Mouse (Mus musculus) midbrain, embryonic 13.5 days (tissue): ENCODE data around the gene B230118H07Rik. TPM values are rescaled to one million over a fixed set of nuclear protein-coding genes. Genes with fewer than 3 reads are reported as not detected.

Experiments
- ATAC-seq: fragments of 200-750 bp; cut with Nextera tagmentation; 2 replicates; pipeline ENCODE4 v1.8.0; 2017; ENCODE audit warnings: mild to moderate bottlenecking, moderate TSS enrichment, moderate library complexity
- H3K27ac ChIP-seq: fragments of 300-500 bp; sonication (generic); 2 replicates; pipeline ENCODE4 v1.5.1; 2015; ENCODE audit warnings: inconsistent platforms, mild to moderate bottlenecking, moderate library complexity
- H3K27me3 ChIP-seq: fragments of 300-500 bp; sonication (generic); 2 replicates; pipeline ENCODE4 v1.6.1; 2015; ENCODE audit warnings: mild to moderate bottlenecking, inconsistent platforms
- H3K36me3 ChIP-seq: fragments of 300-500 bp; sonication (generic); 2 replicates; pipeline ENCODE4 v1.6.1; 2015; ENCODE audit warnings: mild to moderate bottlenecking, inconsistent platforms
- H3K4me1 ChIP-seq: fragments of 300-500 bp; sonication (generic); replicated peaks from 2 replicates; pipeline ENCODE4 v1.6.1; 2015; ENCODE audit warnings: inconsistent platforms
- H3K4me2 ChIP-seq: fragments of 300-500 bp; sonication (generic); replicated peaks from 2 replicates; pipeline ENCODE4 v1.6.1; 2015; ENCODE audit warnings: moderate library complexity, mild to moderate bottlenecking, inconsistent platforms
- H3K4me3 ChIP-seq: fragments of 300-500 bp; sonication (generic); replicated peaks from 2 replicates; pipeline ENCODE4 v1.5.1; 2015; ENCODE audit warnings: mild to moderate bottlenecking, inconsistent platforms
- H3K9ac ChIP-seq: fragments of 300-500 bp; sonication (generic); replicated peaks from 2 replicates; pipeline ENCODE4 v1.6.1; 2015; ENCODE audit warnings: mild to moderate bottlenecking, inconsistent platforms
- H3K9me3 ChIP-seq: fragments of 300-500 bp; sonication (generic); 2 replicates; pipeline ENCODE4 v1.6.1; 2016; ENCODE audit warnings: mild to moderate bottlenecking, inconsistent platforms
- WGBS: fragments of 180-500 bp; shearing (Covaris S2); methylation state at CpG from one replicate; pipeline ENCODE4 v1.1.7; 2015; 5-methylcytosine and 5-hydroxymethylcytosine counted together
- polyA plus RNA-seq: library from polyadenylated mRNA; unstranded; fragments of >200 nt; fragmentation: Nextera tagmentation; extraction: Ambion mirVana; gene quantifications from 2 replicates; pipeline ENCODE4 v1.2.1, GENCODE M21; 2015

The B230118H07Rik gene
- polyA plus RNA-seq, 1 experiment from 2014 or later = 51.5 TPM

GRCm38 (mm10) chr2:101580027-101580426, 69.3 kb downstream of the B230118H07Rik start:
- no peaks in the 10 kb centered on the region for H3K9me3 ChIP-seq
- H3K27me3 ChIP-seq = no peaks in the 10 kb centered on the region
- no peak overlapping the region for H3K27ac ChIP-seq
- no peaks in the 10 kb centered on the region for H3K4me1 ChIP-seq
- no peak overlapping the region for H3K4me3 ChIP-seq
- 87% methylated on average over 2 of the region's 2 CpGs for WGBS
- no peak overlapping the region for H3K4me2 ChIP-seq
- ATAC-seq = no peak
- H3K9ac ChIP-seq = no peak overlapping the region
- H3K36me3 ChIP-seq = no peaks in the 10 kb centered on the region

GRCm38 (mm10) chr2:101577243-101577642, 72.1 kb downstream of the B230118H07Rik start:
- WGBS = 93% methylated on average over 4 of the region's 4 CpGs
- Histone ChIP-seq H3K9ac (no peak overlapping the region), H3K4me3 (no peak overlapping the region), H3K4me1 (no peaks in the 10 kb centered on the region), H3K9me3 (no peaks in the 10 kb centered on the region), H3K4me2 (no peak overlapping the region), H3K27me3 (no peaks in the 10 kb centered on the region), H3K36me3 (no peaks in the 10 kb centered on the region), H3K27ac (no peak overlapping the region)
- ATAC-seq = no peak

- Histone ChIP-seq H3K9me3 (no peaks in the 10 kb centered on the region), H3K4me2 (no peak overlapping the region), H3K4me3 (no peak overlapping the region), H3K27ac (no peak overlapping the region), H3K9ac (no peak overlapping the region), H3K27me3 (no peaks in the 10 kb centered on the region), H3K36me3 (no peaks in the 10 kb centered on the region), H3K4me1 (no peaks in the 10 kb centered on the region)
- ATAC-seq = no peak
- WGBS = 90% methylated on average over 4 of the region's 5 CpGs
Observed at GRCm38 (mm10) chr2:101569230-101569629, 80.1 kb downstream of the B230118H07Rik start.

DNA sequence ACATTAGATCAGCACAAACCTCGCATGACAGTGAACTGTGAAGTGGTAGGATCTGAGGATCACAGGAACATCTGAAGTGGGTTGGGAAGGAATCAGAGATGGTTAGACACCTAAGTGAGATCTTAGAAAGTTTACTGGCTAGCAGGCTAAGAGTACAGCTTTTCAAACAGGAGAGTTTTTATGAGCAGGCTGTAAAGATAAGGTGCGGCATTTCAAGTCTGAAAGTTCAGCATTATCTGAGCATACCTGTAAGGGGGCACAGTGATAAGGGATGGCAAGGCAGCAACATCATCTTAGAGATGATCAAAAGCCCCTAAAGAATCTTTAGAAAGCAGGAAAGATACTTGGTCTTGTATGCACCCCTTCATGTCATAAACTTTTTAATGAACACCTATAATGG, 81.8 kb downstream of the B230118H07Rik start:
- WGBS = 94% methylated on average over 2 of the region's 2 CpGs

GRCm38 (mm10) chr2:101563776-101564175, 85.6 kb downstream of the B230118H07Rik start:
- no peaks in the 10 kb centered on the region for H3K36me3 ChIP-seq
- no peak for ATAC-seq
- WGBS = 79% methylated on average over 4 of the region's 4 CpGs
- no peak overlapping the region for H3K9ac ChIP-seq
- H3K4me1 ChIP-seq = 0 out of 2 replicates have a peak, but pooled peaks cover 9% of the 10 kb centered on the region
- no peaks in the 10 kb centered on the region for H3K9me3 ChIP-seq
- no peaks in the 10 kb centered on the region for H3K27me3 ChIP-seq
- no peak overlapping the region for H3K4me3 ChIP-seq
- H3K27ac ChIP-seq = no peak overlapping the region
- H3K4me2 ChIP-seq = no peak overlapping the region

More for the DNA sequence above, 81.8 kb downstream of the B230118H07Rik start:
- no peak overlapping the region for H3K4me2 ChIP-seq
- no peaks in the 10 kb centered on the region for H3K27me3 ChIP-seq
- H3K4me1 ChIP-seq = 0 out of 2 replicates have a peak, but pooled peaks cover 9% of the 10 kb centered on the region
- H3K9ac ChIP-seq = no peak overlapping the region
- no peak for ATAC-seq
- no peaks in the 10 kb centered on the region for H3K36me3 ChIP-seq
- H3K27ac ChIP-seq = no peak overlapping the region
- H3K4me3 ChIP-seq = no peak overlapping the region
- H3K9me3 ChIP-seq = no peaks in the 10 kb centered on the region

DNA sequence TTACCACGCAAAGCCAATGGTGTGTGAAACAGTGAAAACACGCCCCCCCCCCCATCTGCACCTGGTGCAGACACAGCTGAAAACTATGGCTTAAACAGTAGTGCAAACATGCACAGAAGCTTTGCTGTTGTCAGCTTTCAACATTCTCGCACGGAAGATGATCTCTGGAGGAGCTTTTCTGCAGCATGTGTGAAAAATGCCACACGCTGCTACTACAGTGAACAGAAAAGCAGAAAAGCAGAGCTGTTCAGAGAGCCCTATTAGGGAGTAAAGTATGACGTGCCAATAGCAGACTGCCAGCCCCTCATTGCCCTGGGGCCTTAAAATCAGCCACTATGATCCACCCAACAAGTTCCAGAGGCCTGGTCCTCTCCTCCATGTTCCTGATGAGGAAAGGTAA, 86.1 kb downstream of the B230118H07Rik start:
- H3K36me3 ChIP-seq = no peaks in the 10 kb centered on the region
- 0 out of 2 replicates have a peak, but pooled peaks cover 9% of the 10 kb centered on the region for H3K4me1 ChIP-seq
- no peak for ATAC-seq
- no peak overlapping the region for H3K4me3 ChIP-seq
- H3K27ac ChIP-seq = no peak overlapping the region
- no peak overlapping the region for H3K9ac ChIP-seq
- no peaks in the 10 kb centered on the region for H3K9me3 ChIP-seq
- H3K27me3 ChIP-seq = no peaks in the 10 kb centered on the region
- H3K4me2 ChIP-seq = no peak overlapping the region
- WGBS = 78% methylated on average over 6 of the region's 6 CpGs

DNA sequence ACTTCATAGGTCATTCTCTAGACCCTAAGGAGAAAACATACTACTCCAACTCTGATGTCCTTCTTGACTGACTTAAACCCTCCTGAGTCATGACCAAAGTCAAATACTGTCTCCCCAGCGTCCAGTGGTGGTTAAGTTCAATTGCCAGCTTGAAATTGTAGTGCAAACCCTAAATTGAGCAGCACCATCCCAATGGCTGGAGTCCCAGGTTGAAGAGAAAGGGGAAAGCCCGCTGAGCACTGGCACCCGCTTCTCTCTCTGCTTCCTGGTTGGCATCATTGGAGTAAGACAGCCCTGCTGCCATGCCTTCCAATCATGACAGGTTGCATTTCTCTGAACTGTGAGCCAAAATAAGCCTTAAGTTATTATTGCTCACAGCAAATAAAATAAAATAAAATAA, 89.9 kb downstream of the B230118H07Rik start:
- 95% methylated on average over 3 of the region's 3 CpGs for WGBS
- Histone ChIP-seq H3K9me3 (no peaks in the 10 kb centered on the region), H3K27me3 (no peaks in the 10 kb centered on the region), H3K27ac (no peak overlapping the region), H3K9ac (no peak overlapping the region), H3K4me2 (no peak overlapping the region), H3K4me1 (0 out of 2 replicates have a peak, but pooled peaks cover 9% of the 10 kb centered on the region), H3K36me3 (no peaks in the 10 kb centered on the region), H3K4me3 (no peak overlapping the region)
- ATAC-seq = no peak

DNA sequence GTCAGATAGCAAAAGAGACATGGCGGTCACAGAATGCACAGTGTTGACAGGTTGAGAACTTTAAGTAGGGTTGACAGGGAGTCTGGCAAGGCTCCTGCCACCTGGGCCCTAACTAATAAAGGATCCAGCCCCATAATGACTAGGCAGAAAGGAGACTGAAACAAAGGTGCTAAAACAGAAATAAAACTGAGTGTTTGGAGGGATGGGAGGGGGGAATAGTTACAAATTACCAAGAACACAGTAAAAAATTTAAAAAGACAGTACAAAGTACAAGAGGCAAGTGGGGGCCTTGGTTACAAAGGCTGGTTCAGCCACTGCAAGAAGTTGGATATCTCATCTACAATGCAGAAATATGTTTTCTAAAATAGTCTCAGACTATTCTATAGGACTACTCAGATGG, 93.4 kb downstream of the B230118H07Rik start:
- 90% methylated on average over 1 of the region's 1 CpGs for WGBS

GRCm38 (mm10) chr2:101553851-101554250, 95.5 kb downstream of the B230118H07Rik start:
- Histone ChIP-seq H3K27ac (no peak overlapping the region), H3K4me2 (no peak overlapping the region), H3K27me3 (no peaks in the 10 kb centered on the region), H3K9me3 (no peaks in the 10 kb centered on the region), H3K9ac (no peak overlapping the region), H3K4me3 (no peak overlapping the region), H3K4me1 (no peaks in the 10 kb centered on the region), H3K36me3 (no peaks in the 10 kb centered on the region)
- ATAC-seq = no peak
- WGBS = 63% methylated on average over 5 of the region's 5 CpGs

More for the DNA sequence above, 93.4 kb downstream of the B230118H07Rik start:
- no peaks in the 10 kb centered on the region for H3K36me3 ChIP-seq
- no peak overlapping the region for H3K27ac ChIP-seq
- no peaks in the 10 kb centered on the region for H3K27me3 ChIP-seq
- no peak overlapping the region for H3K4me2 ChIP-seq
- H3K9ac ChIP-seq = no peak overlapping the region
- no peaks in the 10 kb centered on the region for H3K4me1 ChIP-seq
- H3K9me3 ChIP-seq = no peaks in the 10 kb centered on the region
- H3K4me3 ChIP-seq = no peak overlapping the region
- ATAC-seq = no peak

DNA sequence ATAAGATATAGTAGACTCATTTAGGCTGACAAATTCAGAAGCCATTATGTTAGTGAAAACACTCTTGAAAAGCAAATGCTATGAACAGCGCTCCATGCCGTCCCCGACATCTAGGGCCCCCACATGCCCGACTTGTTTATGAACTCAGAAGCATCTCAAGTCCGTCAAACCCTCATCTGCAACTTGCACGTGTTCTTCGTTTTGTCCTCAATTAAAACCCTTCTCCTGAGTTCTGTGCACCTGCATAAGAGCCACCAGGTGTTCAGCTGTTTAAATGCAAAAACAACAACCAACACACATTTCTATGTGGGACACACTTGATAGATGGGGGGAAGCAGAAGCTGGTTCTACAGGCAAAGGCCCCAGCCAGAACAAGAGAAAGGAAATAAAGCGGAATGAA, 97.0 kb downstream of the B230118H07Rik start:
- no peak overlapping the region for H3K4me3 ChIP-seq
- no peaks in the 10 kb centered on the region for H3K9me3 ChIP-seq
- no peaks in the 10 kb centered on the region for H3K27me3 ChIP-seq
- no peak overlapping the region for H3K4me2 ChIP-seq
- no peaks in the 10 kb centered on the region for H3K4me1 ChIP-seq
- no peak overlapping the region for H3K9ac ChIP-seq
- no peak for ATAC-seq
- WGBS = 91% methylated on average over 8 of the region's 8 CpGs
- no peak overlapping the region for H3K27ac ChIP-seq
- no peaks in the 10 kb centered on the region for H3K36me3 ChIP-seq

GRCm38 (mm10) chr2:101551026-101551719, 98.2 kb downstream of the B230118H07Rik start:
- H3K27ac ChIP-seq = no peak overlapping the region
- no peak overlapping the region for H3K4me2 ChIP-seq
- 85% methylated on average over 6 of the region's 6 CpGs for WGBS
- no peaks in the 10 kb centered on the region for H3K27me3 ChIP-seq
- no peaks in the 10 kb centered on the region for H3K36me3 ChIP-seq
- no peaks in the 10 kb centered on the region for H3K9me3 ChIP-seq
- no peak for ATAC-seq
- no peaks in the 10 kb centered on the region for H3K4me1 ChIP-seq
- no peak overlapping the region for H3K9ac ChIP-seq
- H3K4me3 ChIP-seq = no peak overlapping the region

- H3K4me2 ChIP-seq = no peak overlapping the region
- WGBS = 77% methylated on average over 2 of the region's 2 CpGs
- no peak overlapping the region for H3K27ac ChIP-seq
- H3K27me3 ChIP-seq = no peaks in the 10 kb centered on the region
- no peaks in the 10 kb centered on the region for H3K4me1 ChIP-seq
- ATAC-seq = no peak
- H3K9ac ChIP-seq = no peak overlapping the region
- H3K9me3 ChIP-seq = no peaks in the 10 kb centered on the region
- no peaks in the 10 kb centered on the region for H3K36me3 ChIP-seq
- no peak overlapping the region for H3K4me3 ChIP-seq
Observed at GRCm38 (mm10) chr2:101550176-101550575, 99.2 kb downstream of the B230118H07Rik start.

DNA sequence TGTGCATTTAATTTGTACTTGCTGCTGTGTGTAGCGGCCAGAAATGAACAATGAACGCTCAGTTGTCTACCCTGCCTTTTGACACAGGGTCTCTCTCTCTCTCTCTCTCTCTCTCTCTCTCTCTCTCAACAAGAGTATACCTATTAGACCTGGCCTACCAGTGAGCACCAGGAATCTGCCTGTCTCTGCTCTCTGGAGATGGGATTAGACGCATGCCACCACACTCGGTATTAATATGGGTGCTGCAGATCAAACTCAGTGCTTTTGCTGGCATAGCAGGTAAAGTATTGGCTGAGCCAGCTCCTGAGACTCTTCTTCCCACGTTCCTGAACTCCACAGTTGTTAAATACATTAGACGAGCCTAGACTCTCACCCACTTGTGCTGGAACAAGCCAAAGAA, 100.5 kb downstream of the B230118H07Rik start:
- Histone ChIP-seq H3K27me3 (no peaks in the 10 kb centered on the region), H3K4me3 (no peak overlapping the region), H3K9me3 (no peaks in the 10 kb centered on the region), H3K4me1 (no peaks in the 10 kb centered on the region), H3K4me2 (no peak overlapping the region), H3K9ac (no peak overlapping the region), H3K27ac (no peak overlapping the region), H3K36me3 (no peaks in the 10 kb centered on the region)
- no peak for ATAC-seq
- 84% methylated on average over 6 of the region's 6 CpGs for WGBS
